Mouse (Mus musculus): Measurements from ENCODE around the gene Rad23a. TPM values are rescaled to one million over a fixed set of nuclear protein-coding genes. Genes with fewer than 3 reads are reported as not detected.

The Rad23a gene
- total RNA-seq (2023), result 63.9 TPM

DNA sequence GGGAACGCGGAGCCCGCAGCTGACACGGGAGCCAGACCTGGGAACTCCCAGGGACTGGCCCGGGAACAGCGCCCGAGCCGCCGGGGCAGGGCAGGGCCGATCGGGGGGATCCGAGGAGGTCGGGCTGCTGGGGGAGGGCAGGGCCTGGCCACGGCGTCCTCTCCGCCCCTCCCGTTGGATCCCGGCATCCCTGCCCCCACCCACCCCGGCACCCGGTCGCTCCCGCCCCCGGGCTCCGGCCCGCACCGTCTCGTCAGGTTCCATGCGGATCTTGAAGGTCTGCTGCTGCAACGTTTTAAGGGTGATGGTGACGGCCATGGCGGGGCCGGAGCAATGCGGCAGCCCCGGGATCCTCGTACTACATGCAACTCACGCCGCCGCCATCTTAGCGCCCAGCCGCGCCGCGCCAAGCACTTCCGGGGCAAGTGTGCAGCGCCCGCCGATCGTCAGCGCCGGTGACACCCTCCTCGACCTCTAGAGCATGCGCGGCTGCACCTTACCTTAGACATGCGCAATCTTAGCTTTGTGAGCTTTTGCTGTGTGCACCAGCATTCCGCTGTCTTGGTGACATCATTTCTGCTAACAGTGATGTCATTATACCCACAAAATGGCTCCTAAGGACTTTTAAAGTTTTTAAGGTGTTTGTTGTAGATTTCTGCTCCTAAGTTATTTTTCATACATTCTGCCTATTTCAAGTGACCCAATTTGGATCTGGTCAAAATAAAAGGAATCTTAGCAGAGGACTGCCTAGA lies at the start of gene Rad23a:
TSS of gene Rad23a (minus strand) at position 418 of the 752 bp plus-strand sequence.

DNA sequence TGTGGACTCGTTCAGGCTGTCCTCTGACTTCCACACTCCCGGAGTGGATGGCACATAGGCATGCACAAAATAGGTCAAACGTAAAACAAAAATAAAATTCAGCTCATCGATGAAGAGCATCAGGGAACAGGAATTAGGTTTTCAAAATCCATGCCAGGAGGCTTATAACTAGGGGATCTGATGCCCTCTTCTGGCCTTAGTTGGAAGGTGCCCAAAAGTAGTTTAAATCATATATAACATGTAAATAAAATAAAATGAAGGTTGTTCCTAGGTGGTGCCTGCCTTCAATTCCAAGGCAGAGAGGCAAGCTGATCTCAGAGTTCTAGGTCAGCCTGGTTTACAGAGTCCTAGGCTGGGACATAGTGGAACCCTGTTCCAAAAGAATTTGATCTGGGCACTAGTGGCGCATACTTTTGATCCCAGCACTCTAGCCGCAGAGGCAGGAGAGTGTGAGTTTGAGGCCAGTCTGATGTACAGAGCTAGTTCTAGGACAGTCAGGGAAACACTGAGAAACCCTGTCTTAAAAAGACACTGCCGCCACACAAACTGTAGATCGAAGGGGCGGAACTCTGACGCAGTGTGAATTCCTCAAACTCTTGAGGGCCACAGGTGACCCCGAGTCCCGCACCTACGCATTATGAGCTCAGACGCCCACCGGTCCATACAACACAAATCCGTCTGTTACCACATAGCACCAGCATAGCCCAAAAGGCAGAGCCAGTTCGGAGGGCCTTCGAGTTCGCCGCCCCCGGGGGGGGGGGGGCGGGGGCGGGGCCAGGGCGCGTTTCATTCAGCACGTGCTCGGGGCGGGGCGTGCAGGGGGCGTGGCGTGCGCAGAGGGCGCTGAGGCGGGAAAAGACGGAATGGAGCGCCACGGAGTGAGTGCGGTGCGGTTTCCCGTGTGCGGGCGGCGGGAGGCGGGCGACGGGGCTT lies 31.2 kb upstream of the Rad23a start, which contains the start of gene Syce2:
TSS of gene Syce2 (plus strand) at position 736 of the 933 bp plus-strand sequence.

DNA sequence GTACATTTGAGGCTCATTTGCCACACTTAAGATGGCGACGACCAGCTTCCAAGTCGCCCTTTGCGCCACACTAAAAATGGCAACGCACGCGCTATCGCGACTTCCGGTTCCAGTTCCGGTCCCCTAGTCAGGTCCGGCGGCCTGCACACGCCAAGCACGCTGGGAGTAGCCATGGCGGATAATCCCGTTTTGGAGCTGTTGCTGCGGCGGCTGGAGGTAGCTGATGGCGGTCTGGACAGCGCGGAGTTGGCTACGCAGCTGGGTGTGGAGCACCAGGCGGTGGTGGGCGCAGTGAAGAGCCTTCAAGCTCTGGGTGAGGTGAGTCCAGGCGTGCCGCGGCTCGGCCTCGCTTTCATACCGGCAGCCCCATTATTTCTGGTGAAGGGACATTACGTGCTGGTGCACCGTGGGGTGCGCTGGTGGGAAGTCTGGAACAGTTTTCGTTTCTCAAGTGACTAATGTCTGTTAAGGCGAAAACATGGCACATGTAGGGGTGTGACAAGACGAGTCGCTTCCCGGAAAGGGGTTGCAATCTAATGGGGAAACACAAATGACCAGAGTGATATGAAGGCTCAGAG lies 16.5 kb upstream of the Rad23a start, which contains the start of gene Farsa:
TSS of gene Farsa (plus strand) at position 126 of the 578 bp plus-strand sequence.

DNA sequence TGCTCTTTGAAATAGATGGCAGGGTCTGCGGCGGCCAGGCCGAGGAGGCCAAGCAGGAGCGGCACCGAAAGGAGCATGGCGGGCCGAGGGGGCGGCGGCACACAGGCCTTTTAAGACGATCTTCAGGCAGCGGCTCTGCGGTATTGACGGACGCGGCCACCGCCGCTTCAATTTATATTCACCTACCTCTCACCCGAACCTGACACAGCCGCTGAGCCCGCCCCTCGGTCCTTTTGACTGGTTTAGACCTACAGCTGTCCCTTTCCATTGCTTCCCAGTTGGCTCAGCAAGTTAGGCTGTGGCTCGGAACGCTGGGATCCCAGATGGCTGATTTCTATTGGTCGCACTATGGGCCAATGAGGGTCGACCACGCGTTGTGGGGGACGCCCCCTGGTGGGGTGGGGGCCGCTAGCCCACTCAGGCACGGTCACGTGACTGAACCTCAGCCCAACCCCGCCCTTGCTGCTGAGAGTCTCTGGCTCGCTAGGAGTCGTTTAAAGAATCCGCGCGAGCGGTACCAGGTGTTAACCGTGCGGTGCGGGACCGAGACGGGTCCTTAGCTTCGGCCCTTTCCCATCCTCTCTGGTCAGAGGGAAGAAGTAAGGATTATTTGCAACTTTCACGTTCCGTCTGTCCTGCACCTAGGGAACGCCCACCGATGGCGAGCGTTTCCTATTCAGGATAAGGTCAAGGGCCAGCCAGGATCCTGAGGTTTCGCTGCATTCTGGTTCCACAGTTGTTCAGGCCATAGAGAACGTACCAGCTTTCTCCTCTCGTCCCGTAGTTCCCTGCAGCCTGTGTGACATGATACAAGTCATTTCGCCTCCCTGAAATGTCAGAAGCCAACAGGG lies 6.5 kb upstream of the Rad23a start, which contains the start of gene Calr:
TSS of gene Calr (minus strand) at position 213 of the 851 bp plus-strand sequence.

DNA sequence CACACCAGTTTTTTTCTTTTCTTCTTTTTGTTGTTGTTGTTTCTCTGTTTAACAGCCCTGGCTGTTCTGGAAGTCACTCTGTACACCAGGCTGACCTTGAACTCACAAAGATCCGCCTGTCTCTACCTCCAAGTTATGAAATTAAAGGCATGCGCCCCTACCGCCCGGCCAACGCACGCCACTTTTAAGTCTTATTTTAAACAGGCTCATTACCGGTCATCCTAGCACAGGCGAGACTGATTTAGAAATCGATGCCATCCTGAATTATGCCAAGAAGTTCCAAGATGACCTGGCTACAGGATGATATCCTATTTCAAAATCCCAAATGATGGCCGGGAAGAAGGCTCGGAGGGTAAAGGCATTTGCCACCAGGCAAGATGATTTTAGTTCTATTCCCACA lies 9.0 kb downstream of the Rad23a start, which contains the start of gene Gadd45gip1:
TSS of gene Gadd45gip1 (plus strand) at position 33 of the 400 bp plus-strand sequence.

DNA sequence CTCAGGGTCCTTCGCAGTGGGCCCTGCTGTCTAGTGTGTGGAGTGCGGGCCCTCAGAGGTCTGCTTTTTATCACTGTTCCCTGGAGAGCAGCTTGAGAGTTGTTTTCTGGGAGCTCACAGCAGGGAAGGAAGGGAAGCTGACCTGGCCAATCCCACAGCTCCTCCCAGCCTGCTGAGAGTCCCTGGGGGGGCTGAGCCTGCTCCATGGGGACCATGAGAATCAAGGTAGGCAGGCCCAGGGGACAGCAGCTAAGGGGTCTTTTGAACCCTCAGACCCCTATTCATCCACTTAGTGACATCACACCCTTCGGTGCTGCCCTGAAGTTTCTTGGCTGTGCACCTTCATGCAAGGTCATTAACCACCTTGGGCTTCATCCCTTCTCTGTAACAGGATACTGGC lies 17.7 kb downstream of the Rad23a start, which contains the start of gene Dand5:
TSS of gene Dand5 (minus strand) at position 101 of the 400 bp plus-strand sequence.

DNA sequence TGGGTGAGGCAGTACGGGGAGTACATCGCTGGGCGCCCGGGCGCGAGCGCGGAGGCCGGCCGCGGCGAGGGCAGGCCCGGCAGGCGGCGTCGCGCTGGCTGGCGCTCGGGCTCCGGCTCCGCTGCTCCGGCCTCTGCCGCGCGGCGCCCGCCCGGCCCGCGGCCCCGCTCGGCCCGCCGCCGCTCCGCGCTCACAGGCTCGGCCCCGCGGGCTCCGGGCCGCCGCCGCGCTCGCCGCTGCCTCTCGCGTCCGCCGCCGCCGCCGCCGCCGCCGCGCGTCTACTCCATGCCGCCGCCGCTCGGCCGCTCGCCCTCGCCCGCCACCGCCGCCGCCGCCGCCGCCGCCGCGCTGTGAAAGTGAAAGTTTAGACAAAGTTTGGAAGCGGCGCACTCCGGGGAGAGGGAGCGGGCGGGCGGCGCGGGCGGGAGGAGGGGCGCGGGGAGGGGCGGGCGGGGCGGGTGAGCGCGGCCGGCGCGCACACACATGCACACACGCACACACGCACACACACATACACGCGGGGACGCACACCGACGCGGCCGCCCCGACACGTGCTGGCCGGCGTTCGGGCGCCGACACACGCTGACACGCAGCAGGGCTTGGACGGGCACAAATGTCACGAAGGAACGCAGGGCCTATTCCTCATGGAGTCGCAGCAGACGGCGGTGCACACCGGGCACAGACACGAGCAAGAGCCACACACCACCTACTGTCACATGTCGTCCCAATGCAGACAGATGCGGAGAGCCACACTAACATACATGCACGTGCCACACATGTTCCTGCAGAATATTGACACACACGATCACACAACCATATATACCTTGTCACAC lies 40.2 kb downstream of the Rad23a start, which contains the start of gene Nfix:
TSS of gene Nfix (minus strand) at position 346 of the 833 bp plus-strand sequence.

Other genes with a start within 250 kb of the Rad23a start
- gene Ier2, start 177.8 kb downstream of the Rad23a start, total RNA-seq (2023), result 302 TPM
- 172 TPM for gene Trmt1, start 154.4 kb downstream of the Rad23a start, total RNA-seq (2023)
- gene Nacc1, start 152.8 kb downstream of the Rad23a start, total RNA-seq (2023), result 43.7 TPM
- gene Lyl1, start 139.2 kb downstream of the Rad23a start, total RNA-seq (2023), result 5.6 TPM
- 9.3 TPM for gene G430095P16Rik, start 117.7 kb downstream of the Rad23a start, total RNA-seq (2023)
- gene Nfix, start 40.3 kb downstream of the Rad23a start, total RNA-seq (2023), result 5.2 TPM
- gene Dand5, start 17.8 kb downstream of the Rad23a start, total RNA-seq (2023), result 4.1 TPM
- 18.2 TPM for gene Gadd45gip1, start 9.1 kb downstream of the Rad23a start, total RNA-seq (2023)
- 412 TPM for gene Calr, start 6.3 kb upstream of the Rad23a start, total RNA-seq (2023)
- gene Farsa, start 16.3 kb upstream of the Rad23a start, total RNA-seq (2023), result 72.0 TPM
- gene Syce2, start 31.4 kb upstream of the Rad23a start, total RNA-seq (2023), result 2.4 TPM
- gene Gcdh, start 53.3 kb upstream of the Rad23a start, total RNA-seq (2023), result 26.5 TPM
- not detected for gene Klf1, start 61.3 kb upstream of the Rad23a start, total RNA-seq (2023)
- 10.5 TPM for gene Dnase2a, start 67.9 kb upstream of the Rad23a start, total RNA-seq (2023)
- gene Mast1, start 96.7 kb upstream of the Rad23a start, total RNA-seq (2023), result 0.09 TPM
- gene Rtbdn, start 106.3 kb upstream of the Rad23a start, total RNA-seq (2023), result not detected
- gene Gm49661, start 128.8 kb upstream of the Rad23a start, total RNA-seq (2023), result not detected
- gene Prdx2, start 128.9 kb upstream of the Rad23a start, total RNA-seq (2023), result 33.6 TPM
- gene Rnaseh2a, start 129.1 kb upstream of the Rad23a start, total RNA-seq (2023), result 47.9 TPM
- gene Junb, start 138.1 kb upstream of the Rad23a start, total RNA-seq (2023), result 1,294 TPM
- 4.6 TPM for gene Hook2, start 149.9 kb upstream of the Rad23a start, total RNA-seq (2023)
- not detected for gene Best2, start 173.9 kb upstream of the Rad23a start, total RNA-seq (2023)
- 64.1 TPM for gene Asna1, start 184.6 kb upstream of the Rad23a start, total RNA-seq (2023)
- 173 TPM for gene Trir, start 186.2 kb upstream of the Rad23a start, total RNA-seq (2023)
- gene Tnpo2, start 196.2 kb upstream of the Rad23a start, total RNA-seq (2023), result 75.7 TPM
- 7.7 TPM for gene Fbxw9, start 219.4 kb upstream of the Rad23a start, total RNA-seq (2023)
- gene Gm5741, start 227.3 kb upstream of the Rad23a start, total RNA-seq (2023), result not detected
- 88.6 TPM for gene Dhps, start 231.1 kb upstream of the Rad23a start, total RNA-seq (2023)
- 52.7 TPM for gene Wdr83os, start 240.1 kb upstream of the Rad23a start, total RNA-seq (2023)
- 13.4 TPM for gene Wdr83, start 240.6 kb upstream of the Rad23a start, total RNA-seq (2023)
- gene Man2b1, start 242.6 kb upstream of the Rad23a start, total RNA-seq (2023), result 94.9 TPM

All from CD8-positive naive resting alpha-beta T cell, adult 57 days (primary cell).